Mouse (Mus musculus) embryonic facial prominence, embryonic 15.5 days (tissue): ENCODE results near the gene Mphosph10. TPM values are rescaled to one million over a fixed set of nuclear protein-coding genes. Genes with fewer than 3 reads are reported as not detected.
A peak's percentile ranks its signal among the peaks of the same experiment; 100 is the strongest.

ENCODE experiments used
- ATAC-seq: fragments of 200-750 bp; cut with Nextera tagmentation; 2 replicates; pipeline ENCODE4 v1.8.0; 2017; ENCODE audit warnings: low read depth, moderate TSS enrichment; ENCODE audit not compliant: insufficient number of reproducible peaks, low FRiP score, low TSS enrichment
- H3K27ac ChIP-seq: fragments of 300-500 bp; sonication (generic); replicated peaks from 2 replicates; pipeline ENCODE4 v1.5.1; 2015; ENCODE audit warnings: mild to moderate bottlenecking, inconsistent platforms
- H3K27me3 ChIP-seq: fragments of 300-500 bp; sonication (generic); 2 replicates; pipeline ENCODE4 v1.6.1; 2015; ENCODE audit warnings: inconsistent platforms
- H3K36me3 ChIP-seq: fragments of 300-500 bp; sonication (generic); 2 replicates; pipeline ENCODE4 v1.6.1; 2015; ENCODE audit warnings: mild to moderate bottlenecking, inconsistent platforms
- H3K4me1 ChIP-seq: fragments of 300-500 bp; sonication (generic); 2 replicates; pipeline ENCODE4 v1.6.1; 2015; ENCODE audit warnings: inconsistent platforms
- H3K4me2 ChIP-seq: fragments of 300-500 bp; sonication (generic); replicated peaks from 2 replicates; pipeline ENCODE4 v1.6.1; 2015; ENCODE audit warnings: mild to moderate bottlenecking, inconsistent platforms
- H3K4me3 ChIP-seq: fragments of 300-500 bp; sonication (generic); replicated peaks from 2 replicates; pipeline ENCODE4 v1.5.1; 2015; ENCODE audit warnings: mild to moderate bottlenecking, inconsistent platforms
- H3K9ac ChIP-seq: fragments of 300-500 bp; sonication (generic); 2 replicates; pipeline ENCODE4 v1.6.1; 2015; ENCODE audit warnings: inconsistent platforms
- H3K9me3 ChIP-seq: fragments of 300-500 bp; sonication (generic); replicated peaks from 2 replicates; pipeline ENCODE4 v1.6.1; 2016; ENCODE audit warnings: inconsistent platforms
- WGBS: fragments of 180-500 bp; shearing (Covaris S2); methylation state at CpG from one replicate; pipeline ENCODE4 v1.1.7; 2015; 5-methylcytosine and 5-hydroxymethylcytosine counted together
- polyA plus RNA-seq: library from polyadenylated mRNA; unstranded; fragments of >200 nt; fragmentation: Nextera tagmentation; extraction: Ambion mirVana; gene quantifications from 2 replicates; pipeline ENCODE4 v1.2.1, GENCODE M21; 2015

Mphosph10 gene
- polyA plus RNA-seq, result 39.2 and 41.1 TPM in 2 replicates

GRCm38 (mm10) chr7:64392122-64392818, at the start of gene Mphosph10, which contains the start of gene Mcee:
Gene Mphosph10 (minus strand): TSS chr7:64392268.
Gene Mcee (plus strand): TSS chr7:64392607.
- peak within 1 kb of the TSS; percentile 89 for H3K4me2 ChIP-seq
- H3K9ac ChIP-seq, result peak within 1 kb of the TSS; percentile 63
- peak; percentile 99 for ATAC-seq
- no peaks in the 10 kb centered on the region for H3K9me3 ChIP-seq
- H3K27me3 ChIP-seq, result no peaks in the 10 kb centered on the region
- H3K36me3 ChIP-seq, result peaks cover 19% of the 10 kb centered on the region; the same call in 1 of the 2 replicates
- WGBS, result under 1% methylated on average over 54 of the region's 54 CpGs
- H3K4me3 ChIP-seq, result peak within 1 kb of the TSS; percentile 68
- peak within 1 kb of the TSS; percentile 88 for H3K27ac ChIP-seq
- peaks cover 11% of the 10 kb centered on the region for H3K4me1 ChIP-seq

GRCm38 (mm10) chr7:64440519-64440918, 48.5 kb upstream of the Mphosph10 start:
- Histone ChIP-seq H3K36me3 (no peaks in the 10 kb centered on the region), H3K9me3 (no peaks in the 10 kb centered on the region), H3K4me3 (no peak overlapping the region), H3K4me1 (no peaks in the 10 kb centered on the region), H3K27me3 (no peaks in the 10 kb centered on the region), H3K9ac (no peak overlapping the region), H3K27ac (no peak overlapping the region), H3K4me2 (no peak overlapping the region)
- WGBS, result 76% methylated on average over 8 of the region's 8 CpGs
- no peak for ATAC-seq

- no peak overlapping the region for H3K4me3 ChIP-seq
- H3K27me3 ChIP-seq, result no peaks in the 10 kb centered on the region
- no peaks in the 10 kb centered on the region for H3K4me1 ChIP-seq
- no peaks in the 10 kb centered on the region for H3K36me3 ChIP-seq
- H3K9ac ChIP-seq, result no peak overlapping the region
- WGBS, result 48% methylated on average over 5 of the region's 5 CpGs
- ATAC-seq, result no peak
- H3K27ac ChIP-seq, result no peak overlapping the region
- H3K9me3 ChIP-seq, result no peaks in the 10 kb centered on the region
- H3K4me2 ChIP-seq, result no peak overlapping the region
Observed at GRCm38 (mm10) chr7:64439595-64440518, 47.8 kb upstream of the Mphosph10 start.

GRCm38 (mm10) chr7:64424861-64425260, 32.8 kb upstream of the Mphosph10 start:
- Histone ChIP-seq H3K36me3 (no peaks in the 10 kb centered on the region), H3K27me3 (no peaks in the 10 kb centered on the region), H3K9me3 (no peaks in the 10 kb centered on the region), H3K27ac (no peak overlapping the region), H3K4me3 (no peak overlapping the region), H3K4me2 (no peak overlapping the region), H3K9ac (no peak overlapping the region), H3K4me1 (no peaks in the 10 kb centered on the region)
- 49% methylated on average over 5 of the region's 5 CpGs for WGBS
- ATAC-seq, result no peak

DNA sequence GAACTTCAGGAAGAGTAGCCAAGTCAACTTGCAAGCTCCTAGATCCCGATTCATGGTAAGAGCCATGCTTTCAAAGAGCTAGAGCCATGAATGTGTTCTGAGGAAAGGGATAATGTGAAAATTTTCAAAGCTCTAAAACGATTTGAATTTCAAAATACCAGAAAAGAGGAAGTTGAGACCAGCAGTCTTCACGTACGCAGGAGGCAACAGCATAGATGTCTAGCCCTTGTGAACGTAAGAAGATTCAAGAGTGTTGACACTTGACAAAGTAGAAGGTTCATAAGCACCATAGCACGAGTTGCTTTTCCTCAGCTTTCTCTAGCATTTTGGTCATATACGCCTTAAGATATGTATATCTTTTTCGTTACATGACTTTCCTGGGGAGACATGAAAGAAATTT, 11.9 kb upstream of the Mphosph10 start:
- Histone ChIP-seq H3K27ac (no peak overlapping the region), H3K4me3 (no peak overlapping the region), H3K36me3 (peaks cover 10% of the 10 kb centered on the region), H3K4me2 (no peak overlapping the region), H3K9ac (no peak overlapping the region), H3K9me3 (no peaks in the 10 kb centered on the region), H3K27me3 (no peaks in the 10 kb centered on the region), H3K4me1 (no peaks in the 10 kb centered on the region)
- WGBS, result 89% methylated on average over 8 of the region's 8 CpGs
- ATAC-seq, result no peak

DNA sequence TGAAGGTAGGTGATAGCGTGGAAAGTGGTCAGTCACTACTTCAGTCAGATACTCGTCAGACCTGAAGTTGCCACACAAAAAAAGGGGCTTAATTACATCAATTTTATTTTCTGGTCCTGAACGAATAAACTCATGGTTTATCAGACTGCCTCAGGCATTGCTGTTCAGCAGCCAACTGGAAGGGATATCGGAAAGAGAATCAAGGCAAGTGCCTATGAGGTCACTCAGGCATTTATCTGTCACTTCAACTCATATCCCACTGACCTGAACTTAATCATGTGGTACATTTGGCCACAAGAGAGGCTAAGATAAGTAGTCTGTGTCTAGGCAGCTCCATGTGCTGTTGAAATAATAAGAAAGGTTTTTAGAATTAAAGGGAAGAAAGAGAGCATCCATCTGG, 10.4 kb upstream of the Mphosph10 start:
- WGBS, result 86% methylated on average over 4 of the region's 4 CpGs
- ATAC-seq, result no peak

DNA sequence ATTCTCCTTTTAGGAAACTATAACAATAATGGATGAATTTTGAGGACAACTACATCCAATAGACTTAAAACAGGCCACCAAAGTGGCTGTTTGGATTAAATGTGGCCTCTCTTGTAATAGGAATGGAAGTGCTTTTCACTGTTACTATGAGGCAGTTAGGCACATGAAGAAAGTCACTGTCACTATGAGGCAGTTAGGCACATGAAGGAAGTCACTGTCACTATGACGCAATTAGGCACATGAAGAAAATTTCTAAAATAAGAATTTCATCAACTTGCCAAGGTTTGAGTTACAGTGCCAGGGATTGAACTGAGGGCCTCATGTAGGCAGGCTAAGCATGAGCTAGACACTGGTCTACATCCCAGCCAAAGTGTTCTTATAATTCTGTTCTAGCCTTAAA, 8.7 kb upstream of the Mphosph10 start:
- no peak for ATAC-seq
- Histone ChIP-seq H3K4me2 (no peak overlapping the region), H3K4me1 (no peaks in the 10 kb centered on the region), H3K4me3 (no peak overlapping the region), H3K27me3 (no peaks in the 10 kb centered on the region), H3K9me3 (no peaks in the 10 kb centered on the region), H3K27ac (no peak overlapping the region), H3K36me3 (peaks cover 10% of the 10 kb centered on the region), H3K9ac (no peak overlapping the region)
- WGBS, result 94% methylated on average over 1 of the region's 1 CpGs

More for the DNA sequence above, 10.4 kb upstream of the Mphosph10 start:
- peaks cover 10% of the 10 kb centered on the region for H3K36me3 ChIP-seq
- H3K9ac ChIP-seq, result no peak overlapping the region
- H3K4me2 ChIP-seq, result no peak overlapping the region
- H3K4me1 ChIP-seq, result no peaks in the 10 kb centered on the region
- H3K4me3 ChIP-seq, result no peak overlapping the region
- no peaks in the 10 kb centered on the region for H3K9me3 ChIP-seq
- no peak overlapping the region for H3K27ac ChIP-seq
- no peaks in the 10 kb centered on the region for H3K27me3 ChIP-seq

GRCm38 (mm10) chr7:64392819-64393151, 717 bp upstream of the Mphosph10 start:
- Histone ChIP-seq H3K9ac (peak overlapping the region; percentile 63), H3K9me3 (no peaks in the 10 kb centered on the region), H3K27ac (peak overlapping the region; percentile 88), H3K36me3 (peaks cover 15% of the 10 kb centered on the region; the same call in 1 of the 2 replicates), H3K4me2 (peak overlapping the region; percentile 57), H3K4me3 (peak overlapping the region; percentile 68), H3K4me1 (peaks cover 11% of the 10 kb centered on the region), H3K27me3 (no peaks in the 10 kb centered on the region)
- WGBS, result 1% methylated on average over 15 of the region's 15 CpGs
- ATAC-seq, result no peak; the same call in 1 of the 2 replicates

DNA sequence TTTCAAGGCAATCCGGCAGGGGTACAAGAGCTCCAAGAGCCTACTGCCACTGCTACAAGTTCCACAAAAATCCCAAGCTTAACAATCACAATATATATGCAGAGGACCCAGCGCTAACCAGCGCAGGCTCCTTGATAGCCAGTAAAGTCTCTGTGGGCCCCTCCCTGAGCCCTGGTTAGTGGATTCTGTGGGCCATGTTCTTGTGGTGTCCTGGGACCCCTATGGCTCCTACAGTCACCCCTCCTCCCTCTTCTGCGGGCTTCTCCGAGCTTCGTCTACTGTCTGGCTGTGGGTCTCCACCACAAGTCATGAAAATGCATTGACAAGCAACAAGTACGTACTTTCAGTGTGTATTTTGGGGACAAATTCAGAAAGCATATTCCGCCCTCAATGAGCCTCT, 589 bp downstream of the Mphosph10 start:
- H3K36me3 ChIP-seq, result peaks cover 26% of the 10 kb centered on the region; the same call in 1 of the 2 replicates
- peak overlapping the region; percentile 89 for H3K4me2 ChIP-seq
- no peaks in the 10 kb centered on the region for H3K9me3 ChIP-seq
- peak overlapping the region; percentile 52 for H3K9ac ChIP-seq
- peaks cover 11% of the 10 kb centered on the region for H3K4me1 ChIP-seq
- whole genome bisulfite sequencing, result 2% methylated on average over 8 of the region's 8 CpGs
- peak overlapping the region; percentile 88; the same call in 1 of the 2 replicates for H3K27ac ChIP-seq
- no peaks in the 10 kb centered on the region for H3K27me3 ChIP-seq
- ATAC-seq, result no peak
- H3K4me3 ChIP-seq, result peak overlapping the region; percentile 68

GRCm38 (mm10) chr7:64373830-64374562, 18.1 kb downstream of the Mphosph10 start, which contains the start of gene Fan1:
Gene Fan1 (minus strand): TSS chr7:64374095.
- H3K27me3 ChIP-seq, result no peaks in the 10 kb centered on the region
- peak; percentile 93 for ATAC-seq
- H3K4me2 ChIP-seq, result peak within 1 kb of the TSS; percentile 68
- peaks cover 6% of the 10 kb centered on the region; the same call in 1 of the 2 replicates for H3K4me1 ChIP-seq
- peak within 1 kb of the TSS; percentile 63 for H3K9ac ChIP-seq
- H3K9me3 ChIP-seq, result no peaks in the 10 kb centered on the region
- peak within 1 kb of the TSS; percentile 71 for H3K4me3 ChIP-seq
- WGBS, result 3% methylated on average over 27 of the region's 27 CpGs
- H3K27ac ChIP-seq, result peak within 1 kb of the TSS; percentile 98
- peaks cover 41% of the 10 kb centered on the region for H3K36me3 ChIP-seq
